Mouse (Mus musculus): ENCODE results near the gene Gatad2a.

- TF ChIP-seq POLR2A (IDR thresholded peaks at IDR 0.05; ENCODE audit: extremely low read depth, insufficient read depth, low read length) (no peak), CTCF (IDR thresholded peaks at IDR 0.05; ENCODE audit: extremely low read depth, insufficient read depth, low read length) (no peak)
These were observed 60.8 kb downstream of the Gatad2a start for GRCm38 (mm10) chr8:69935431-69935830.

Measured in cortical plate, adult 2 months (tissue).